Mouse (Mus musculus): ENCODE data around the gene Mob1b. TPM values are rescaled to one million over a fixed set of nuclear protein-coding genes. Genes with fewer than 3 reads are reported as not detected.

Mob1b gene
- total RNA-seq, 1 experiment, result 10.9 TPM

- TF ChIP-seq HCFC1 (IDR thresholded peaks at IDR 0.05; ENCODE audit: borderline replicate concordance, insufficient read depth, low read length) (no peak), MAFK (IDR thresholded peaks at IDR 0.05; ENCODE audit: insufficient read depth, low read depth, low read length) (no peak), CHD2 (IDR thresholded peaks at IDR 0.05; ENCODE audit: low read depth, low read length) (no peak)
- no peak overlapping the region for H3K9ac ChIP-seq (ENCODE audit: insufficient read depth, low read depth, low read length, poor library complexity, severe bottlenecking)
- in situ Hi-C loops (cut with MboI; ENCODE audit: low sequenced_read_pairs in 2 of 2, unreplicated experiment in 2 of 2), result no loop called here
Measured at GRCm38 (mm10) chr5:88805616-88806015, 85.0 kb downstream of the Mob1b start.

GRCm38 (mm10) chr5:88806278-88806677 is 85.6 kb downstream of the Mob1b start:
- no peaks in the 10 kb centered on the region for H3K36me3 ChIP-seq (ENCODE audit: control insufficient read depth, insufficient read depth, low read length, poor library complexity, severe bottlenecking)
- TF ChIP-seq MAFK (IDR thresholded peaks at IDR 0.05; ENCODE audit: insufficient read depth, low read depth, low read length), result no peak
- in situ Hi-C loops (cut with MboI; ENCODE audit: low sequenced_read_pairs in 2 of 2, unreplicated experiment in 2 of 2), result no loop called here
- no peaks in the 10 kb centered on the region for H3K9me3 ChIP-seq (ENCODE audit: control insufficient read depth, insufficient read depth, low read depth, low read length)
- no peak overlapping the region for H3K27ac ChIP-seq (ENCODE audit: insufficient read depth, low read depth, low read length, poor library complexity, severe bottlenecking)
- H3K9ac ChIP-seq (ENCODE audit: insufficient read depth, low read depth, low read length, poor library complexity, severe bottlenecking), result no peak overlapping the region
- H3K4me3 ChIP-seq (ENCODE audit: insufficient read depth in 1 of 2, low read depth in 1 of 2, low read length in 2 of 2, poor library complexity in 1 of 2, severe bottlenecking in 1 of 2), result no peak overlapping the region
- DNase-seq (ENCODE audit: low read depth, low spot score), result no peak
- peaks cover 4 to 12% of the 10 kb centered on the region in 2 experiments; a peak in 2 of 4 replicates for H3K4me1 ChIP-seq (ENCODE audit: control insufficient read depth in 2 of 2, insufficient read depth in 2 of 2, low read length in 2 of 2, poor library complexity in 1 of 2)

More at GRCm38 (mm10) chr5:88805616-88806015, 85.0 kb downstream of the Mob1b start:
- peaks cover 4 to 12% of the 10 kb centered on the region in 2 experiments; a peak in 2 of 4 replicates for H3K4me1 ChIP-seq (ENCODE audit: control insufficient read depth in 2 of 2, insufficient read depth in 2 of 2, low read length in 2 of 2, poor library complexity in 1 of 2)
- H3K27ac ChIP-seq (ENCODE audit: insufficient read depth, low read depth, low read length, poor library complexity, severe bottlenecking), result no peak overlapping the region
- H3K9me3 ChIP-seq (ENCODE audit: control insufficient read depth, insufficient read depth, low read depth, low read length), result no peaks in the 10 kb centered on the region
- no peak for DNase-seq (ENCODE audit: low read depth, low spot score)
- no peaks in the 10 kb centered on the region for H3K36me3 ChIP-seq (ENCODE audit: control insufficient read depth, insufficient read depth, low read length, poor library complexity, severe bottlenecking)
- no peak overlapping the region for H3K4me3 ChIP-seq (ENCODE audit: insufficient read depth in 1 of 2, low read depth in 1 of 2, low read length in 2 of 2, poor library complexity in 1 of 2, severe bottlenecking in 1 of 2)

DNA sequence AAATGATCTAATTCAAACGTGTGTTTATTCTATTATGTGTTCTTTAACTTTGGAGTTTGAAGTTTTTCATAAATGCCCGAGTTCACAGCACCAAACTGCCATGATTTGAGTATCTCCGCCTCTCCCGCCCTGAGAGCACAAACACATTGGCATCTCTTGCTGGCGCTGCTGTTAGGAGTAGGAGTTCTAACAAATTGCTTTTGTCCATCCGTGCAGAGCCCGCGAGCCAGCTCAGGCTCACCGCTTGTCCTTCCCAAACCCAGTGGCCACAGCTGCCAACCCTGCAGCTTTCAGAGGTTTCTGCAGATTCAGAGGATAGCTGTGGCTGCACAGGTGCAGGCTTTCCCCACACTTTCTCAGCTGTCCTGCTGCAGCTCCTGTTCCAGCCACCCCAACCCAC is 86.7 kb downstream of the Mob1b start:
- H3K9me3 ChIP-seq (ENCODE audit: control insufficient read depth, insufficient read depth, low read depth, low read length), result no peaks in the 10 kb centered on the region
- no peak overlapping the region for H3K4me3 ChIP-seq (ENCODE audit: insufficient read depth in 1 of 2, low read depth in 1 of 2, low read length in 2 of 2, poor library complexity in 1 of 2, severe bottlenecking in 1 of 2)
- H3K4me1 ChIP-seq (ENCODE audit: control insufficient read depth in 2 of 2, insufficient read depth in 2 of 2, low read length in 2 of 2, poor library complexity in 1 of 2), result peaks cover 4 to 12% of the 10 kb centered on the region in 2 experiments; a peak in 2 of 4 replicates
- in situ Hi-C loops (cut with MboI; ENCODE audit: low sequenced_read_pairs in 2 of 2, unreplicated experiment in 2 of 2), result no loop called here
- TF ChIP-seq MAFK (IDR thresholded peaks at IDR 0.05; ENCODE audit: insufficient read depth, low read depth, low read length), result no peak
- TF ChIP-seq ZNF384 (IDR thresholded peaks at IDR 0.05; ENCODE audit: low read depth, low read length), result no peak
- TF ChIP-seq ZC3H11A (IDR thresholded peaks at IDR 0.05; ENCODE audit: borderline replicate concordance, low read depth, low read length), result no peak
- no peak for TF ChIP-seq CHD2 (IDR thresholded peaks at IDR 0.05; ENCODE audit: low read depth, low read length)
- TF ChIP-seq HCFC1 (IDR thresholded peaks at IDR 0.05; ENCODE audit: borderline replicate concordance, insufficient read depth, low read length), result no peak
- DNase-seq (ENCODE audit: low read depth, low spot score), result no peak
- no peak overlapping the region for H3K9ac ChIP-seq (ENCODE audit: insufficient read depth, low read depth, low read length, poor library complexity, severe bottlenecking)
- H3K27ac ChIP-seq (ENCODE audit: insufficient read depth, low read depth, low read length, poor library complexity, severe bottlenecking), result no peak overlapping the region; the same call in 1 of the 2 replicates
- no peaks in the 10 kb centered on the region for H3K36me3 ChIP-seq (ENCODE audit: control insufficient read depth, insufficient read depth, low read length, poor library complexity, severe bottlenecking)

- no peak for TF ChIP-seq MAFK (IDR thresholded peaks at IDR 0.05; ENCODE audit: insufficient read depth, low read depth, low read length)
- H3K9ac ChIP-seq (ENCODE audit: insufficient read depth, low read depth, low read length, poor library complexity, severe bottlenecking), result no peak overlapping the region
- no peaks in the 10 kb centered on the region for H3K36me3 ChIP-seq (ENCODE audit: control insufficient read depth, insufficient read depth, low read length, poor library complexity, severe bottlenecking)
- H3K9me3 ChIP-seq (ENCODE audit: control insufficient read depth, insufficient read depth, low read depth, low read length), result no peaks in the 10 kb centered on the region
- no peak for DNase-seq (ENCODE audit: low read depth, low spot score)
- no peaks in the 10 kb centered on the region; a peak in 1 of 4 replicates for H3K4me1 ChIP-seq (ENCODE audit: control insufficient read depth in 2 of 2, insufficient read depth in 2 of 2, low read length in 2 of 2, poor library complexity in 1 of 2)
- in situ Hi-C loops (cut with MboI; ENCODE audit: low sequenced_read_pairs in 2 of 2, unreplicated experiment in 2 of 2), result no loop called here
- no peak overlapping the region for H3K27ac ChIP-seq (ENCODE audit: insufficient read depth, low read depth, low read length, poor library complexity, severe bottlenecking)
- no peak overlapping the region for H3K4me3 ChIP-seq (ENCODE audit: insufficient read depth in 1 of 2, low read depth in 1 of 2, low read length in 2 of 2, poor library complexity in 1 of 2, severe bottlenecking in 1 of 2)
Measured at GRCm38 (mm10) chr5:88813188-88813587, 92.5 kb downstream of the Mob1b start.

Other genes with a start within 250 kb of the Mob1b start
- gene Enam, start 232.9 kb upstream of the Mob1b start, total RNA-seq (2012; rRNA removed), result not detected in 2 replicates
- 0.42 and 2.2 TPM in 2 replicates for gene Jchain, start 193.0 kb upstream of the Mob1b start, total RNA-seq (2012; rRNA removed)
- gene Utp3, start 166.4 kb upstream of the Mob1b start, total RNA-seq (2012; rRNA removed), result 43.4 and 71.0 TPM in 2 replicates
- gene Rufy3, start 155.8 kb upstream of the Mob1b start, total RNA-seq (2012; rRNA removed), result 10.8 and 15.0 TPM in 2 replicates
- 37.7 and 54.2 TPM in 2 replicates for gene Grsf1, start 44.7 kb upstream of the Mob1b start, total RNA-seq (2012; rRNA removed)
- 11.3 and 18.2 TPM in 2 replicates for gene Dck, start 44.1 kb downstream of the Mob1b start, total RNA-seq (2012; rRNA removed)
- 2.5 and 3.0 TPM in 2 replicates for gene Slc4a4, start 166.0 kb downstream of the Mob1b start, total RNA-seq (2012; rRNA removed)

Measured in ES-E14 (cell line).